Mouse (Mus musculus) stomach, embryonic 14.5 days (tissue): ENCODE results near the gene Nav2. TPM values are rescaled to one million over a fixed set of nuclear protein-coding genes. Genes with fewer than 3 reads are reported as not detected.

Source experiments
- ATAC-seq: fragments of 200-750 bp; cut with Nextera tagmentation; 2 replicates; pipeline ENCODE4 v1.8.0; 2017; ENCODE audit warnings: low read depth, moderate TSS enrichment; ENCODE audit not compliant: insufficient number of reproducible peaks, insufficient read depth, low FRiP score
- H3K27ac ChIP-seq: fragments of 300-500 bp; sonication (generic); 2 replicates; pipeline ENCODE4 v1.5.1; 2014; ENCODE audit warnings: mild to moderate bottlenecking, low read length, moderate library complexity, mixed read lengths
- H3K27me3 ChIP-seq: fragments of 300-500 bp; sonication (generic); 2 replicates; pipeline ENCODE4 v1.6.1; 2014; ENCODE audit warnings: low read length, control low read depth, mixed read lengths; ENCODE audit not compliant: control insufficient read depth, insufficient read depth
- H3K36me3 ChIP-seq: fragments of 300-500 bp; sonication (generic); 2 replicates; pipeline ENCODE4 v1.6.1; 2014; ENCODE audit warnings: mild to moderate bottlenecking, control low read depth, low read length, moderate library complexity, mixed read lengths; ENCODE audit not compliant: control insufficient read depth, insufficient read depth
- H3K4me1 ChIP-seq: fragments of 300-500 bp; sonication (generic); 2 replicates; pipeline ENCODE4 v1.6.1; 2014; ENCODE audit warnings: low read length, control low read depth, mixed read lengths; ENCODE audit not compliant: control insufficient read depth, insufficient read depth
- H3K4me2 ChIP-seq: fragments of 300-500 bp; sonication (generic); replicated peaks from 2 replicates; pipeline ENCODE4 v1.6.1; 2014; ENCODE audit warnings: low read depth, low read length, control low read depth
- H3K4me3 ChIP-seq: fragments of 300-500 bp; sonication (generic); 2 replicates; pipeline ENCODE4 v1.5.1; 2014; ENCODE audit warnings: low read depth, low read length, control low read depth
- H3K9ac ChIP-seq: fragments of 300-500 bp; sonication (generic); replicated peaks from 2 replicates; pipeline ENCODE4 v1.6.1; 2014; ENCODE audit warnings: low read depth, mild to moderate bottlenecking, control low read depth, low read length, moderate library complexity, mixed read lengths
- H3K9me3 ChIP-seq: fragments of 300-500 bp; sonication (generic); 2 replicates; pipeline ENCODE4 v1.6.1; 2016; ENCODE audit warnings: low read depth, low read length, control low read depth; ENCODE audit not compliant: control insufficient read depth
- WGBS: fragments of 180-500 bp; shearing (Covaris S2); extraction: QIAGEN DNeasy Blood & Tissue Kit; methylation state at CpG from one replicate; pipeline ENCODE4 v1.1.7; 2014; 5-methylcytosine and 5-hydroxymethylcytosine counted together
- polyA plus RNA-seq: library from polyadenylated mRNA; unstranded; fragments of >200 nt; fragmentation: Nextera tagmentation; extraction: Ambion mirVana; gene quantifications from 2 replicates; pipeline ENCODE4 v1.2.1, GENCODE M21; 2014

Gene Nav2
- polyA plus RNA-seq, 1 experiment from 2014 or later, result 41.1 TPM

DNA sequence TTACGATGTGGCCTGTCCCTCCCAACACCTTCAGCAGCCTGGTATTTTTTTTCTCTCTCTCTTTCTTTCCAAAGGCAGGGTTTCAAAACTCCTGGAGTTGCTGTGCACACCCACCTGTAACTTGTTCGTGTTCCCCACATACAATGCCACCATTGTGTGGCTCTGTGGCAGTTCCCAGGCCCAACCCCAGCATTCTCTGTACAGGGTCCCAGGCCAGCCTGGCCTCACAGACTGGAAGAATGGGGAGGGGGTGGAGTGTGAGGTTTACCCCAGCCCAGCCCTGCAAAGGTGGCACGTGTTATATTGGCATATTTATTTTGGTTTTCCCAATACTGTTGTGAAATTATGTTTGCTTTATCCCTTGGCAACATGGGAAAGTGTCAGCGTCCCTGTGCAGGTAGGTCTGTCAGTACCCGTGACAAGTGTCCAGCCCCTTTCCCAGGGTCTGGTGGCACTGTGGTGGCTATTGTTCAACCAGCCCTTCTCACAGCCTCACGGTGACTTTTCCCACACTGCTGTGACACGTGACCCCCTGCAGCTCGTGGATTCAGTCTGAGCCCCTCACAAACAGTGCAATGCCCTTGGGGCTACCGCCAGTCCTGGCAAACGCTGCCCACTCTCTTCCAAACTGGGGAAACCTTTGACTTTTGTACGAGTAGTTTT, 443.2 kb downstream of the Nav2 start:
- 63% methylated on average over 11 of the region's 11 CpGs for WGBS
- Histone ChIP-seq H3K4me2 (no peak overlapping the region), H3K27me3 (no peaks in the 10 kb centered on the region), H3K4me1 (no peaks in the 10 kb centered on the region), H3K9ac (no peak overlapping the region), H3K9me3 (no peaks in the 10 kb centered on the region), H3K4me3 (no peak overlapping the region), H3K27ac (no peak overlapping the region), H3K36me3 (no peaks in the 10 kb centered on the region)
- ATAC-seq, result peak; percentile 69

DNA sequence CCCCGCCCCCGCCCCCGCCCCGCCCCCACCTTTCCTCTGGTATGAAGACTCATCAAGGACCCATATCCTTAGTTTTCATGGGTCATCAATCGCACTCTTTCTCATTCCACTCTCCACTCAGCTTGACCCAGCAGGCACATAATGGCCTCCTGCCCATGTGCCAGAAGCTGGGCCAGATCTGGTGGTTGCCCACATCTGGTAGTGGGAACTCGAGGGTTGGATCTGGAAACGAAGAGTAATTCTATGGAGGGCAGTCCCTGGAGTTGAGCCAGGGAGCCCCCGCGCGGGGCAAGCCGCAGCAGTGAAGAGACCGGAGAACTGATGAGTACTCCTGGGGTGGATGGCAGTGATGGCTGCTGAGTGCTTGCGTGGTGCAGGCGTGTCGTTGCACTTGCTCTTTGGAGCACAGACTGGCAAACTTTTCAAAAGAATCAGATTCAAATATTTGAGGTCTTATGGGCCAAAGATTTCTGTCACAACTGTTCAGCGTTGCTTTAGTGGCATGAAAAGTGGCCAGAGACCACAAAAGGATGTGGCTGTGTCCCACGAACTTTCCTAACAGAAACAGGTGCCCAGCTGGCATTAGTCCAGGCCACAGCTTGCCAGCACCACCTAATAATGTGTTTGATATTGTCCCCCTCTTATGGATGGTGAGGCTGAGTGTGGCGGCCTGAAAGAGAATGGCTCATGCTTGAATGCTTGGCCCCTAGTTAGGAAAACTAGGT, 449.1 kb downstream of the Nav2 start:
- ATAC-seq, result no peak
- Histone ChIP-seq H3K9ac (no peak overlapping the region), H3K9me3 (no peaks in the 10 kb centered on the region), H3K27ac (no peak overlapping the region), H3K4me3 (no peak overlapping the region), H3K4me2 (no peak overlapping the region), H3K4me1 (no peaks in the 10 kb centered on the region), H3K36me3 (no peaks in the 10 kb centered on the region), H3K27me3 (no peaks in the 10 kb centered on the region)
- 89% methylated on average over 18 of the region's 18 CpGs for WGBS

DNA sequence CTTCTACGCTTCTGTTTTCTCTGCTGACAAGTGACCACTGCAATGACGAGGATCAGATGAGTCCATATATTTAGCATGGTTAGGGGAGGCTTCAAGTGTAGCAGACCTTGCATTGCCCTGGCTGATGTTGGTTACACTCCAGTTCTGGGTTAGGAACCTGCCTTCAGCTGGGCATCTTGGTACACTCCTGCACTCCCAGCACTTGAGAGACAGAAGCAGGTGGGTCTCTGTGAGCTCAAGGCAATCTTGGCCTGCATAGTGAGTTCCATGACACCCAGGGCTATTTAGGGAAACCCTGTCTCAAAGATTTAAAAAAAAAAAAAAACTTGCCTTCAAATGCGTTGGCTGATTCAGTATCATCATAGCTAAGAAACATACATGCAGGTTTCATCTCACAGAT, 450.6 kb downstream of the Nav2 start:
- Histone ChIP-seq H3K4me2 (no peak overlapping the region), H3K9me3 (no peaks in the 10 kb centered on the region), H3K9ac (no peak overlapping the region), H3K4me1 (no peaks in the 10 kb centered on the region), H3K4me3 (no peak overlapping the region), H3K36me3 (no peaks in the 10 kb centered on the region), H3K27ac (no peak overlapping the region), H3K27me3 (no peaks in the 10 kb centered on the region)
- no peak for ATAC-seq
- WGBS, result 87% methylated on average over 3 of the region's 3 CpGs

- Histone ChIP-seq H3K36me3 (no peaks in the 10 kb centered on the region), H3K27me3 (no peaks in the 10 kb centered on the region), H3K4me1 (no peaks in the 10 kb centered on the region), H3K4me2 (no peak overlapping the region), H3K9me3 (no peaks in the 10 kb centered on the region), H3K4me3 (no peak overlapping the region), H3K9ac (no peak overlapping the region), H3K27ac (no peak overlapping the region)
- WGBS, result 74% methylated on average over 3 of the region's 3 CpGs
- no peak for ATAC-seq
Observed at GRCm38 (mm10) chr7:49360597-49360996, 452.1 kb downstream of the Nav2 start.

- 80% methylated on average over 9 of the region's 9 CpGs for WGBS
- Histone ChIP-seq H3K4me3 (no peak overlapping the region), H3K27ac (no peak overlapping the region), H3K36me3 (no peaks in the 10 kb centered on the region), H3K9me3 (no peaks in the 10 kb centered on the region), H3K9ac (no peak overlapping the region), H3K27me3 (no peaks in the 10 kb centered on the region), H3K4me2 (no peak overlapping the region), H3K4me1 (no peaks in the 10 kb centered on the region)
- no peak for ATAC-seq
Observed at GRCm38 (mm10) chr7:49361465-49362090, 453.1 kb downstream of the Nav2 start.

DNA sequence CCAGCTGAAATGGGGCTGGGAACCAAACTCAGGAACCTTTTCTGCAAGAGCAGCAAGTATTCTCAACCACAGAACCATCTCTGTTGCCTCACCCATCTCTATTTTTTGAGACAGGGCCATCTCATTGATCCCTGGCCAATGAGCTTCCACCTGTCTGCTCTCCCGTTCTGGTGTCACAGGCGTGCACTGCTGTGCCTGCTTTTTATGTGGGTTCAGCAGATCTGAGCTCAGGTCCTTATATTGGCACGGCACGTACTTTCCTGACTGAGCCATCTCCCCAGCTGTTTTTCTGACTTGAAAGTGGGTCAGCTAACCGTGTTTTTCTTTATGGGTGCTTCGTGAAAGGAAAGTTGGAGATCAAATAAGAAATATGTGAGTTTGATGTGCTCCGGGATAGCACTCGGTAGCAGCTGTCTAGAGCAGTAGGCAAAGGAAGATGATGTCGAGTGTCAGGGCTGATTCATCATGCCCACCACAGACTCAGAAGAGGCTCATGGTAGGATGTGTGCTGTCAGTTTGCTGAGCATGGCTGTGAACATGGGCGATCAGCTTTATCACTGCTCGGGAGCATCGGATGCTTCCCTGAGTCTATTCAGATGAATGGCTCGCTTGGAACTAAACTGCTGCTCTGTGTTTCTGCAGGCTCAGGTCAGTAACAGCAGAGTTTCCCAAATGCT, 456.1 kb downstream of the Nav2 start:
- no peaks in the 10 kb centered on the region for H3K27me3 ChIP-seq
- H3K9me3 ChIP-seq, result no peaks in the 10 kb centered on the region
- 89% methylated on average over 13 of the region's 13 CpGs for WGBS
- no peak overlapping the region for H3K9ac ChIP-seq
- H3K4me1 ChIP-seq, result peaks cover 7% of the 10 kb centered on the region; the same call in 1 of the 2 replicates
- no peak overlapping the region for H3K27ac ChIP-seq
- no peak overlapping the region for H3K4me3 ChIP-seq
- no peak overlapping the region for H3K4me2 ChIP-seq
- no peak for ATAC-seq
- no peaks in the 10 kb centered on the region for H3K36me3 ChIP-seq

GRCm38 (mm10) chr7:49368590-49368989, 460.1 kb downstream of the Nav2 start:
- H3K4me1 ChIP-seq, result peaks cover 7% of the 10 kb centered on the region; the same call in 1 of the 2 replicates
- ATAC-seq, result no peak
- no peaks in the 10 kb centered on the region for H3K36me3 ChIP-seq
- no peaks in the 10 kb centered on the region for H3K27me3 ChIP-seq
- no peak overlapping the region for H3K4me2 ChIP-seq
- no peaks in the 10 kb centered on the region for H3K9me3 ChIP-seq
- H3K27ac ChIP-seq, result no peak overlapping the region
- no peak overlapping the region for H3K9ac ChIP-seq
- 67% methylated on average over 5 of the region's 5 CpGs for WGBS
- H3K4me3 ChIP-seq, result no peak overlapping the region

DNA sequence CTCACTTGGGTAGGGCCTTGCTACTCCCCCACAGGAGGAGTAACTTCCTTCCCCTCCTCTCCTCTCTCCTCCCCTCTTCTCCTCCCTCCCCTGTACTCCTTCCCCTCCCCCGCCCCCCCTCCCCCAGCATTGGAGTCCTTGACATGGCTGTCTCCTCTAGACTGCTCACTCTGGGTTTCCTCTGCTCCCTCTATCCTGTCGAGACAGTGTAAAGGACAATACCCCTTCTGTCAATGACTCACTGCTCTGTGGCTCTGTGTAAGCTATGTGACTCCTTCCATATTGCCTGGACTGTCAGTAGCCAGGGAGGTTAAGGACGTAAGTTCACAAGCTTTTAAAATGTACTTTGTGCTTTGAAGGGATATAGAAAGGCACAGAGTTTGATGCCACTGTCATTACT, 460.5 kb downstream of the Nav2 start:
- Histone ChIP-seq H3K4me2 (no peak overlapping the region), H3K4me1 (peaks cover 7% of the 10 kb centered on the region; the same call in 1 of the 2 replicates), H3K9me3 (no peaks in the 10 kb centered on the region), H3K27me3 (no peaks in the 10 kb centered on the region), H3K4me3 (no peak overlapping the region), H3K36me3 (no peaks in the 10 kb centered on the region), H3K9ac (no peak overlapping the region), H3K27ac (no peak overlapping the region)
- WGBS, result 68% methylated on average over 3 of the region's 3 CpGs
- ATAC-seq, result no peak
